Mouse (Mus musculus): ENCODE measurements at regions not wholly inside any gene's neighbourhood (a gene's known extent, or its start where the extent isn't known, plus 50 kb on each side); places are given as distances from the start of the nearest gene placed in this dataset.
"Not testable (repeated sequence)": the region's sequence is repeated elsewhere in the genome, so short reads cannot be mapped to it uniquely, and the experiment has no call there.

- DNase-seq (ENCODE audit: low read depth): no peak
These were observed 115.1 kb upstream of the Rhobtb1 start for GRCm38 (mm10) chr10:69036096-69036495.

- DNase-seq (ENCODE audit: low read depth): no peak
These were observed 107.0 kb upstream of the Rhobtb1 start for GRCm38 (mm10) chr10:69044171-69044651.

- DNase-seq (ENCODE audit: low read depth): peak; percentile 19
These were observed 106.0 kb upstream of the Rhobtb1 start for GRCm38 (mm10) chr10:69045275-69045674.

GRCm38 (mm10) chr10:69046008-69046555 is 105.2 kb upstream of the Rhobtb1 start:
- peak; percentile 24 for DNase-seq (ENCODE audit: low read depth)

GRCm38 (mm10) chr10:69078008-69078407 is 73.2 kb upstream of the Rhobtb1 start:
- no peak for DNase-seq (ENCODE audit: low read depth)

GRCm38 (mm10) chr10:69086184-69086583 is 65.0 kb upstream of the Rhobtb1 start:
- no peak for DNase-seq (ENCODE audit: low read depth)

GRCm38 (mm10) chr10:69091872-69092271 is 59.4 kb upstream of the Rhobtb1 start:
- no peak for DNase-seq (ENCODE audit: low read depth)

- no peak for DNase-seq (ENCODE audit: low read depth)
These were observed 51.2 kb upstream of the Rhobtb1 start for GRCm38 (mm10) chr10:69100021-69100420.

- DNase-seq (ENCODE audit: low read depth): not testable (repeated sequence)
These were observed 50.5 kb upstream of the Rhobtb1 start for GRCm38 (mm10) chr10:69100742-69101141.
